Mouse (Mus musculus) urinary bladder, postnatal 0 days (tissue): Measurements from ENCODE around the gene Rab40b. TPM values are rescaled to one million over a fixed set of nuclear protein-coding genes. Genes with fewer than 3 reads are reported as not detected.

Source experiments
- microRNA-seq: library from miRNA; unstranded; fragments of <30 nt; microRNA quantifications from one replicate; pipeline ENCODE4, GENCODE M21; 2016
- polyA plus RNA-seq: library from polyadenylated mRNA; unstranded; fragments of >200 nt; fragmentation: Nextera tagmentation; extraction: Ambion mirVana; gene quantifications from 2 replicates; pipeline ENCODE4 v1.2.1, GENCODE M21; 2015

The Rab40b gene
- 5.2 and 5.8 TPM in 2 replicates for polyA plus RNA-seq

GRCm38 (mm10) chr11:121387750-121388553, at the start of gene Rab40b:
TSS of gene Rab40b (minus strand) at chr11:121388251.

DNA sequence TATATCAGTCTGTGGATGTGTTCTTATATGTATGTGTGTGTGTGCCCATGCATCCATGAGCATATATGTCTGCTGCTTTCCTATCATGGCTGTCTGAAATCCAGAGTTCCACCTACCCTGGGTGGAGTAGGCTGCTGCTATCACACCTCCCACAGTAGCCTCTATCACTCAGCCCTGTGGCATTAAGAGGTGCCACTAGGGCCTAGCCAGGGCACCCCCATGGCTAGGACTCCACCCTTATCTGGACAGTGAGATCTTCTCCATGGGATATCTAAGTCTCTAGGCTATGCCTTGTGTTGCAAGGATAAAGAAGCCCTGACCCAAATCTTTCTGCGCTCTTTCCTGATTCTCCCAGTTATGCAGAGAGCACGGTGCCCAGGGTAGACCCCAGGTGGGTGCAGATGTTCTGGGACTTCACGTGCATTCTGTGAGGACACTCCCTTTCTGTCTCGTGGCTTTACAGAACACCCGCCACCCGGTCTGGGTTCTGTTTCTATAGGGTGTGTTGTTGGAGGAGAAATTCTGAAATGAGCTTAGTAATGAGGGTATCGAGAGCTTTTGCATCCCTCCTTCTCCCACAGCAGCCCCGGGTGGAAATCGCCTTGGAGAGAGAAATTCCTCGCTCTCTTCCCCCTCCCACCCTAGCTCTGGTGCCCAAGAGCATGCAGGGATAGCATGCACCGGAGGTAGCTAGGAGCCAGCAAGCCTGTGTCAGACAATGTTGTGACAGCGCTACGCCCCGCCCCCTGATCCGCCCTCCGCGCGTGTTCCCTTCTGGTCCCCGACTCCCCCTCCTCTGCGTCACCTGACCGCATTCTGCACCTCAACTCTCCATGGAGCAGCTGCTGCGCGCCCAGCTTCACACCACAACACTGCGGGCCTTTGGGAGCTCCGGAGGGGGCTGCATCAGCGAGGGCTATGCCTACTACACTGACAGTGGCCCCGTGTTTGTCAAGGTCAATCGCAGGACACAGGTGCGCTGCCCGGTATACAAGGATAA, 46.4 kb upstream of the Rab40b start, which contains the start of gene Fn3k:
Gene Fn3k (plus strand): TSS at position 758 of the 1,000 bp plus-strand sequence.

GRCm38 (mm10) chr11:121420830-121421552, 32.9 kb upstream of the Rab40b start, which contains the start of gene Fn3krp:
TSS of gene Fn3krp (plus strand) at chr11:121421401.

DNA sequence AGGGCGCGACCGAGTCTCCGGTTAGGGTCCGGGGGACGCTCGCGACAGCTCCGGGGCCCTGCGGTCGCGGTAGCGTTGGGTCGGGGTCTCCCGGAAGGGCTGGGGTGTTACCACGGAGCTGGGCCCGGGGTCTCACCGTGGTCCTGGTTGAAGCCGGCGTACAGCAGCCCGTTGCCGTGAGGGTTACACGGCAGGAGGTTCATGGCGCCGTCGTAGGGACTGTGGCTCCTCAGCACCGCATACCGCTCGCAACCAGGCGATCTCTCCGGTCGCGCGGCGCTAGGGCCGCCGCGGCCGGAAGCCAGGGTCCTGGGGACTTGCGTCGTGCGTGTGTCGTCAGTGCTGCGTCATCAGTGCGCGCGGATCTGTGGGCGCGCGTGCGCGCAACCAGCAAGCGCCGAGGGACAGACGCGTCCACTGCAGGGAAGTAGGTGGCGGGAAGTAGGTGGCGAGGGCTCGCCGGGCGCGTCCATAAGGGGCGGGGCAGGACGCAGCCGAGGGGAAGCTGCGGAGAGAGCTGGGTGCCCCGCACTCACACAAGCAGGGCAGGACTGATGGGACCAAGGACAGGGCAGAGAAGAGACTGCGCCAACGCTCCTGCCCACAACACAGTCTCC, 33.9 kb downstream of the Rab40b start, which contains the start of gene Wdr45b:
Gene Wdr45b (minus strand): TSS at position 355 of the 617 bp plus-strand sequence.

Small RNA genes within 50 kb of the gene (microRNA-seq; reads per million reads assigned to microRNA genes)
- not detected for gene Mir7236

Other genes starting within 250 kb of the Rab40b start
- gene Tex19.1, start 242.1 kb downstream of the Rab40b start, polyA plus RNA-seq = 0.15 TPM in 1 of 2 replicates, not detected in the other
- gene Uts2r, start 228.0 kb downstream of the Rab40b start, polyA plus RNA-seq = not detected in 2 replicates
- gene Hexdc, start 183.8 kb downstream of the Rab40b start, polyA plus RNA-seq = 5.7 and 5.8 TPM in 2 replicates
- 15.5 and 16.6 TPM in 2 replicates for gene Ogfod3, start 183.5 kb downstream of the Rab40b start, polyA plus RNA-seq
- 32.2 and 34.3 TPM in 2 replicates for gene Cybc1, start 158.9 kb downstream of the Rab40b start, polyA plus RNA-seq
- gene Narf, start 151.0 kb downstream of the Rab40b start, polyA plus RNA-seq = 19.2 and 20.9 TPM in 2 replicates
- gene Foxk2, start 128.3 kb downstream of the Rab40b start, polyA plus RNA-seq = 3.7 and 4.3 TPM in 2 replicates
- gene Wdr45b, start 33.8 kb downstream of the Rab40b start, polyA plus RNA-seq = 53.4 and 56.5 TPM in 2 replicates
- gene Fn3krp, start 33.1 kb upstream of the Rab40b start, polyA plus RNA-seq = 3.4 TPM in 2 replicates
- 0.11 TPM in 1 of 2 replicates, not detected in the other for gene Fn3k, start 46.7 kb upstream of the Rab40b start, polyA plus RNA-seq
- 31.2 and 32.0 TPM in 2 replicates for gene Tbcd, start 63.7 kb upstream of the Rab40b start, polyA plus RNA-seq
- 7.0 and 8.5 TPM in 2 replicates for gene Zfp750, start 131.1 kb upstream of the Rab40b start, polyA plus RNA-seq